Mouse (Mus musculus) ES-E14 (cell line): ENCODE results near the gene Phkb. TPM values are rescaled to one million over a fixed set of nuclear protein-coding genes. Genes with fewer than 3 reads are reported as not detected.

ENCODE experiments used
- DNase-seq: peaks from one replicate; pipeline ENCODE4 v3.0.0-alpha.2; 2013; ENCODE audit warnings: low read depth, low spot score
- H3K27ac ChIP-seq: 2 replicates; pipeline ENCODE4 v1.5.1; 2012; ENCODE audit warnings: low read depth, mild to moderate bottlenecking, low read length, moderate library complexity, mixed read lengths; ENCODE audit not compliant: poor library complexity, insufficient read depth, severe bottlenecking
- H3K36me3 ChIP-seq: 2 replicates; pipeline ENCODE4 v1.6.1; 2012; ENCODE audit warnings: mild to moderate bottlenecking, low read length, moderate library complexity, mixed read lengths; ENCODE audit not compliant: control insufficient read depth, poor library complexity, insufficient read depth, severe bottlenecking
- H3K4me1 ChIP-seq, 2 experiments: fragments of 150-350 bp in 1 of 2; sonication (generic) in 1 of 2; 2 replicates each; pipeline ENCODE4 v1.6.1; 2012; ENCODE audit warnings: low read length in 2 of 2, mild to moderate bottlenecking in 1 of 2, mixed read lengths in 1 of 2; ENCODE audit not compliant: control insufficient read depth in 2 of 2, insufficient read depth in 2 of 2, poor library complexity in 1 of 2
- H3K4me3 ChIP-seq, 2 experiments: fragments of 150-350 bp in 1 of 2; sonication (generic) in 1 of 2; 2 replicates each; pipeline ENCODE4 v1.5.1; 2012; ENCODE audit warnings: low read length in 2 of 2, low read depth in 1 of 2, mild to moderate bottlenecking in 1 of 2, mixed read lengths in 1 of 2; ENCODE audit not compliant: insufficient read depth in 1 of 2, poor library complexity in 1 of 2, severe bottlenecking in 1 of 2
- H3K9ac ChIP-seq: 2 replicates; pipeline ENCODE4 v1.6.1; 2012; ENCODE audit warnings: low read depth, mild to moderate bottlenecking, low read length, mixed read lengths; ENCODE audit not compliant: poor library complexity, insufficient read depth, severe bottlenecking
- H3K9me3 ChIP-seq: fragments of 150-350 bp; sonication (generic); 2 replicates; pipeline ENCODE4 v1.6.1; 2012; ENCODE audit warnings: low read depth, mild to moderate bottlenecking, low read length; ENCODE audit not compliant: control insufficient read depth, insufficient read depth
- CHD2 ChIP-seq: IDR thresholded peaks from 2 replicates; pipeline ENCODE4 v1.6.1; 2014; ENCODE audit warnings: mild to moderate bottlenecking, low read depth, low read length, inconsistent platforms
- HCFC1 ChIP-seq: IDR thresholded peaks from 2 replicates; pipeline ENCODE4 v1.6.1; 2012; ENCODE audit warnings: low read length, inconsistent platforms, borderline replicate concordance; ENCODE audit not compliant: insufficient read depth
- MAFK ChIP-seq: IDR thresholded peaks from 2 replicates; pipeline ENCODE4 v1.6.1; 2014; ENCODE audit warnings: mild to moderate bottlenecking, low read depth, low read length, inconsistent platforms; ENCODE audit not compliant: insufficient read depth
- ZC3H11A ChIP-seq: IDR thresholded peaks from 2 replicates; pipeline ENCODE4 v1.6.1; 2012; ENCODE audit warnings: low read depth, mild to moderate bottlenecking, inconsistent platforms, low read length, borderline replicate concordance
- ZNF384 ChIP-seq: IDR thresholded peaks from 2 replicates; pipeline ENCODE4 v1.6.1; 2012; ENCODE audit warnings: low read depth, low read length, inconsistent platforms
- in situ Hi-C, 2 experiments: fragments of 600-800 bp; cut with MboI; formaldehyde crosslinking; loops; one replicate each; pipeline ENCODE4 v1.15.1; 2025; ENCODE audit warnings: low sequenced_read_pairs in 2 of 2, inconsistent platforms in 1 of 2; ENCODE audit not compliant: unreplicated experiment in 2 of 2
- total RNA-seq: library from RNA; depleted of rRNA; stranded (reverse); fragments of 300-350 nt; gene quantifications from 2 replicates; pipeline ENCODE4 v1.2.3, GENCODE M21; 2012

Phkb gene
- total RNA-seq, 1 experiment: 28.1 TPM

- TF ChIP-seq ZC3H11A (no peak), HCFC1 (no peak), MAFK (no peak), CHD2 (no peak), ZNF384 (no peak)
- in situ Hi-C loops: no loop called here
Measured at GRCm38 (mm10) chr8:85884811-85885210, 44.1 kb downstream of the Phkb start.

GRCm38 (mm10) chr8:85897636-85898035, 56.9 kb downstream of the Phkb start:
- no peak overlapping the region for H3K4me3 ChIP-seq
- no peaks in the 10 kb centered on the region for H3K36me3 ChIP-seq
- H3K9ac ChIP-seq: no peak overlapping the region
- H3K4me1 ChIP-seq: no peaks in the 10 kb centered on the region
- TF ChIP-seq ZNF384 (no peak), ZC3H11A (no peak), CHD2 (no peak), HCFC1 (no peak), MAFK (no peak)
- DNase-seq: no peak
- in situ Hi-C loops: no loop called here
- no peak overlapping the region for H3K27ac ChIP-seq
- H3K9me3 ChIP-seq: no peaks in the 10 kb centered on the region

More at GRCm38 (mm10) chr8:85884811-85885210, 44.1 kb downstream of the Phkb start:
- Histone ChIP-seq H3K36me3 (no peaks in the 10 kb centered on the region; the same call in 1 of the 2 replicates), H3K9me3 (no peaks in the 10 kb centered on the region), H3K9ac (no peak overlapping the region), H3K4me3 (no peak overlapping the region), H3K4me1 (no peaks in the 10 kb centered on the region), H3K27ac (no peak overlapping the region)
- no peak for DNase-seq

GRCm38 (mm10) chr8:85924991-85925390, 84.2 kb downstream of the Phkb start:
- DNase-seq: peak; percentile 27
- no peaks in the 10 kb centered on the region for H3K36me3 ChIP-seq
- in situ Hi-C loops: no loop called here
- no peak overlapping the region for H3K9ac ChIP-seq
- H3K9me3 ChIP-seq: no peaks in the 10 kb centered on the region
- H3K27ac ChIP-seq: no peak overlapping the region
- no peaks in the 10 kb centered on the region for H3K4me1 ChIP-seq
- TF ChIP-seq CHD2 (no peak), ZNF384 (no peak), HCFC1 (no peak), ZC3H11A (no peak), MAFK (no peak)
- H3K4me3 ChIP-seq: no peak overlapping the region

GRCm38 (mm10) chr8:85925574-85925973, 84.8 kb downstream of the Phkb start:
- DNase-seq: no peak

DNA sequence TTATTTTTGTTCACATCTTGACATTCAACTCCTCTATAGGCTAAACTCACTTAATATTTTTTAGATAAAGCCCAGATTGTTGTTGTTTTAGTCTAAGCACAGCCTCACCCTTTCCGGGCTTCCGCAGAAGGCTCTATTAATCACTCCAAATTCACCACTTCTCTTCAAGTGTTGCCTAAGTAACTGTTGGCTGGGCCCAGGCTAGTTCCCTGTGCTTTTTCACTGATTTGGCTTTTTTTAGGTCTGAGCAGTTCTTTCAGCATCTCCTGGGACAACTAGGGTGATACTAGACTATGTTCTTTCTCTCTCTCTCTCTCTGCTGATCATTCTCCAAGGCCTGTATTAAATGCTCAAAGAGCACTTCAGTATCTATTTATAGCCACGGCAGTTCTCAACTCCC, 85.3 kb downstream of the Phkb start:
- no peak for TF ChIP-seq ZNF384
- TF ChIP-seq CHD2: no peak
- TF ChIP-seq MAFK: no peak
- TF ChIP-seq ZC3H11A: no peak
- TF ChIP-seq HCFC1: no peak
- DNase-seq: no peak
- H3K27ac ChIP-seq: no peak overlapping the region
- no peaks in the 10 kb centered on the region for H3K9me3 ChIP-seq
- H3K36me3 ChIP-seq: no peaks in the 10 kb centered on the region
- no peaks in the 10 kb centered on the region for H3K4me1 ChIP-seq
- H3K9ac ChIP-seq: no peak overlapping the region
- in situ Hi-C loops: no loop called here
- H3K4me3 ChIP-seq: no peak overlapping the region

More at GRCm38 (mm10) chr8:85925574-85925973, 84.8 kb downstream of the Phkb start:
- Histone ChIP-seq H3K9me3 (no peaks in the 10 kb centered on the region), H3K36me3 (no peaks in the 10 kb centered on the region), H3K9ac (no peak overlapping the region), H3K4me3 (no peak overlapping the region), H3K27ac (no peak overlapping the region), H3K4me1 (no peaks in the 10 kb centered on the region)
- no peak for TF ChIP-seq HCFC1
- in situ Hi-C loops: no loop called here
